Mouse (Mus musculus) cerebellum, postnatal 36 days (tissue): ENCODE data around the gene Evi2a.

Experiments
- DNase-seq, 2 experiments: peaks; one replicate each; pipeline ENCODE4 v3.0.0; 2021 to 2022; ENCODE audit warnings: mixed read lengths in 2 of 2

The Evi2a gene

GRCm38 (mm10) chr11:79523560-79524309 is 6.7 kb downstream of the Evi2a start, which contains the start of gene Evi2b:
Gene Evi2b (minus strand): TSS chr11:79523762.
- no peak for DNase-seq

DNA sequence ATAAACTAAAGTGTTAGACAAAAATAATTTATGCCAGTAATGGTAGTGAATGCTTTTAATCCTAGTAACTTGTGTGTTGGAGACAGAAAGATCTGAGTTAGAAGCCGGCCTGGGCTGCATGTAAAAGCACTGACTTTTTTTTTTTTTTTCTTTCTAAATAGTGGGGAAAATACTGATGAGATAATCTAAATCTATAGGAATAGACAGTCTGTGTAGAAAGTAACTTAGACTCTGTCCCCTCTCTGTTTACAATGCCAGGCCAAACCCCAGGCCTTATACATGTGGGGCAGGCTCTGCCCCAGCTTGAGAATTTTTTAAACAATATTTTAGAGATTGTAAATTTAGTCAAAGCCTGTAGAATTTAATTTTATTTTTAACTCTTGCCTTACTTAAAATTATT is 7.5 kb downstream of the Evi2a start:
- no peak for DNase-seq

GRCm38 (mm10) chr11:79521930-79522329 is 8.5 kb downstream of the Evi2a start:
- no peak for DNase-seq

- no peak for DNase-seq
Observed at GRCm38 (mm10) chr11:79520772-79521171, 9.6 kb downstream of the Evi2a start.

- no peak for DNase-seq
Observed at GRCm38 (mm10) chr11:79519878-79520291, 10.5 kb downstream of the Evi2a start.

DNA sequence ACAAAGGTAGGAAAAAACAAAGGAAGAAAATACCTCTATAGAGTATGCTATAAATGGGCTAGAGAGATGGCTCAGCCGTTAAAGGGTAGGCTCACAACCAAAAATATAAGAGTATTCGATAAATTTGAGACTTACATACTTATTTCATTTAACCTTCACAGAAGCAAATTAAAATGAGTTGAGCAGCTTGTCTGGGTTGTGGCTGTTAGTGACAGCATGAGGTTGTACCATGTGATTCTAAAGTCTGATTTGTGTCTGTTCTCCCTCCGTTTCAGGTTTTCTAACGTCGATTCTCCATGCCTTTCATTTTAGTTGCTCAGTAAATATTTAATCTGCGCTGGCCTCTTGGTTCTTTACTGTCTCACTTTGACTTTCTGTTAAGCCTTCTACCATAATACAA is 11.1 kb downstream of the Evi2a start:
- DNase-seq = no peak

GRCm38 (mm10) chr11:79515798-79516197 is 14.6 kb downstream of the Evi2a start:
- no peak for DNase-seq

DNA sequence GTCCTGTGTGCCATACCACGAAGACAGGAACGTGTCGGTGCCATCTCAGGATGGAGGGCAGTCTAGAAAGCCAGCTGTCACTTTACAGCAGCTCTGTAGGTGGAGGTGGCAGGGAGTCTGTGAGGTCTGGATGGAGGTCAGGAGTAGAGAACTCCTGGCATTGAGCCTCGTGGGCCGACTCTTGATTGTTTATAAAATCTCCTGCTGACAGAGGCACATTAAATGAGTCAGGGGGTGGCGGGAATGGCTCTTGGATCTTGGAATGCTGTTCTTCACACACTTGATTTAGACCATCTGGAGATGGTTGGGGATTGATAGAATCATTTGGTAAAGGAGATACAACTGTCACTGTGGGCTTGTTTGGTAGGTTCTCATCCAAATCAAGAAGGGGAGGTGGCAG is 15.1 kb downstream of the Evi2a start:
- DNase-seq = no peak

DNA sequence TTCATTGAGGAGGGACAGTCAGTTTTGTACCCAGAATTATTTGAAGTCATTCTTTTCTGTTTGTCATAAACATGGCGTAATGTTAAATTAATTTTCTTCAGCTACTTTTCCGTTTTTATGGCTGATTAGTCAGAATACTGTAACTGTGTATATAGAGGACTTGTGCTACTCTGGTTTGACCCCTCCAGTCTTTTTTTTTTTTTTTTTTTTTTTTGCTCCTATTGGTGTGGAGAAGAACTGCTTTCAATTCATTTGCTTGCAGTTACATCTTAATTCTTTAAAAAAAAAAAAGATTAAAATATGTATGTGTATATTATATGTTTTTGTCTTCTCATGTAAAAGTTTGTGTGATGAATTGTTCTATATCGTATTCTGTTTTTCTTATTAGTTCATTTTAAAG is 18.4 kb downstream of the Evi2a start:
- DNase-seq = no peak

DNA sequence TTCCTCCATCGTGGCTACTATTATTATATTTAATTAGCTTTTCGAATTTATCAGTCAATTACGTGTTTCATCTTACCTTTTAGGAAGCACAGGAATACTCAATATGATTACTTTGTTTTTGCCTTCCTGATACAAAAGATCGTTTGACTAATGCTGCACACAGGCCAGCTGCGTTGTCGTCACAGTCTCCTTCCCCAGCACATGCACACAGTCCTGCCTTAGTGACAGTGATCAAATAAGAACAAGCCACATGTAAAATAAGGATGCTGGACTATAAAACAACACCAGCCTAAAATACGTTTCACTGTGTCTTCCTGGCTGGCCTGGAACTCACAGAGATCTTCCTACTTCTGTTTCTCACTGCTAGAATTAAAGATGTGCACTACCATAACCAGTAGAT is 25.9 kb downstream of the Evi2a start:
- no peak for DNase-seq

GRCm38 (mm10) chr11:79503845-79504244 is 26.6 kb downstream of the Evi2a start, which contains the start of gene Omg:
Gene Omg (minus strand): TSS chr11:79504084.
- peak in 1 of 2 experiments; percentile 8 for DNase-seq

- no peak for DNase-seq
Observed at GRCm38 (mm10) chr11:79502917-79503316, 27.5 kb downstream of the Evi2a start.

- no peak for DNase-seq
Observed at GRCm38 (mm10) chr11:79494976-79495800, 35.2 kb downstream of the Evi2a start.

- no peak for DNase-seq
Observed at GRCm38 (mm10) chr11:79484721-79485120, 45.7 kb downstream of the Evi2a start.

DNA sequence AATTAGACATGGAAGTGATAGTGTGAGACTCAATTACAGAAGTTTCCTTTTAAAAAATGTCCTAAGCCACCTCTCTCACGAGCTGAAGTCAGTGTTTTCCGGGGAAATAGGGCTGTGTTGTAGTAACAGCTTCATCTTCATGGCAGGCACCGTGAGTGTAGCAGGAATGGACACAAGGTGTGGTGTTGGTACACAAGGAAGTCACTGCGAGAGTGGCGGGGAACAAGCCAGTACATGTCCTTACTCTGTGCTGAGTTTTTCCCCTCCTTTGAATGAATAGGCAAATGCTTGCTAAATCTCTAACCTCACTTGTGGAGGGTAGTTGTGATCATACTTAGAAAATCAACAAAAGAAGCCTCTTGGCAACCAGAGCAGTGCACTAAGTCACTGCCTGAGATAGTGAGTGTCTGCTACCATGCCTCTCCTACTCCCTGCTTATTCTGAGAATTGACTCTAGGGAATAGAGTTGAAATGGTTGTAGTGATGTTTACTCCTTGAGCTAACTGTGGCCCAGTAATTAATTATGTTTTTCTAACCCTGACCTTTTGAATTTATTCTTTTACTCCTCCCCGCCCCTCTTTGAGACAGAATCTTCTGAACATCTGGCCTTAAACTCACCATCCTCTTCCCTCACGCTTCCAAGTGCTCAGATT is 46.4 kb downstream of the Evi2a start:
- DNase-seq = no peak

GRCm38 (mm10) chr11:79483392-79483791 is 47.0 kb downstream of the Evi2a start:
- no peak for DNase-seq
